Mouse (Mus musculus) C2C12 (cell line): ENCODE data around the gene Npy1r.

Source experiments
- CTCF ChIP-seq: IDR thresholded peaks from one replicate; pipeline ENCODE4 v1.5.1; 2011; ENCODE audit not compliant: control insufficient read depth, insufficient read depth, insufficient read length
- USF1 ChIP-seq: IDR thresholded peaks from one replicate; pipeline ENCODE4 v1.6.1; 2011; ENCODE audit warnings: low read depth, mild to moderate bottlenecking, control low read depth, moderate library complexity

DNA sequence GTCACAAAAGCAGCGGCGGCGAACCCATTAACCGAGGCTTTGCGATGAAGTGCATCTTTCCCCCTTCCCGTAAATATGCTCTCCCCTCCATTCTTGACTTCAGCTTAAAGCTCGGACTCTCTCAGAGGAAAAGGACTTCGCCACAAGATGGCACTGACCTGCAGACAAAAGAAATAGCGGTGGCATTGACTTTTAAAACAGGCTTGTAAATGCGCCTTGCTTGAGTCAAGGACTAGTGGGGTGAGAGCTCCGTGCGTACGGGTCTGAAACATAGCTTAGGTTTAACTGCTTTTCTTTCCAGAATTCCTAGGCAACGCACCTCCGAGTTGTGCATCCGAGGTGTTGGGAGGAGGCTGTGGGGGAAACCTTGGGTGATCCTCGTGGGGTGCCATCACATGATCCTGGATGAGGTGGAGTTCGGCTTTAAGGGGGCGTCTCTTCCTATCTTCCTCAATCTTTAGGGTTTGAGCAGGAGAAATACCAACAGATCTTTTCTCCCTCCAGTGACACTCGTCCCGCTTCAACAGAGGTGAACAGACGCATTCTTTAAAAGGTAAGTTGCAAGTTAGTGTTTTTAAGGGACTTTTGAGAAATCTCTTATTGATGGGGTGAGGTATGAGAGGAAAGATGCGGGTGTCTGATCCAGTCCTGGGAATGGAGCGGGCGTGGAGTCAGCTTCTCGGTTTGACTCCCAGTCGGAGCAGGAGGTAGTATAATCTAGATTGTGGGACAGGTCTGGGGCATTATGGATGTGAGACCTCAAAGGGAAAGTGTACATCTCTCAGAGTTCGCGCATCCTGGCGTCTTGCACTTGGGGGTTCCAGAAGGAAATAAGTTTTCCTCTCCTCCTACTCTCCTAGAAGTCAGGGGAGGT, at the start of gene Npy1r:
- no peak for TF ChIP-seq CTCF
- no peak for TF ChIP-seq USF1
